Mouse (Mus musculus) monocyte, adult 2 months (primary cell): Measurements from ENCODE around the gene Gfod2.

ENCODE experiments used
- DNase-seq, 2 experiments: peaks; one replicate each; pipeline ENCODE4 v3.0.0; 2022; ENCODE audit warnings: low spot score in 2 of 2, low read depth in 1 of 2

Gene Gfod2

GRCm38 (mm10) chr8:105758277-105759108, at the start of gene Gfod2:
Gfod2 (minus strand) TSS chr8:105758664.
- DNase-seq = peak; percentile 67 to 87

DNA sequence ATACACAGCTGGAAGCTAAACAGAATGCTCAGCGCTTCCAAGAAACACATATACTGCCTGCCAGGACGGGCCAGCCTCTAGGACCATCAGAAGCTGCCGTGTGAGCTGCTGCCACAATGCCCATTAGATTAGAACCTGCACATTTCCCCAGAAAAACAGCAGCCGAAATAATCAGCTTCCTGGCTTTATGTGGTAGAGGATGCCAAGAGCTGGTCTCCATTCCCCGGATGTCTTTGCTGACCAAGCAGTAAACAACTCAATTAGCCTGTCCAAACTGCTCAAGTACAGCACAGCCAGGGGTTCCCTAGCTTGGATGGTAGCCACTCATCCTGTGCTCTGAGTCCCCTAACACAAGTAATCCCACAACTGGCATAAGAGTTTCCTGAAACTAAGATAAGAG, 49.3 kb upstream of the Gfod2 start:
- no peak for DNase-seq

DNA sequence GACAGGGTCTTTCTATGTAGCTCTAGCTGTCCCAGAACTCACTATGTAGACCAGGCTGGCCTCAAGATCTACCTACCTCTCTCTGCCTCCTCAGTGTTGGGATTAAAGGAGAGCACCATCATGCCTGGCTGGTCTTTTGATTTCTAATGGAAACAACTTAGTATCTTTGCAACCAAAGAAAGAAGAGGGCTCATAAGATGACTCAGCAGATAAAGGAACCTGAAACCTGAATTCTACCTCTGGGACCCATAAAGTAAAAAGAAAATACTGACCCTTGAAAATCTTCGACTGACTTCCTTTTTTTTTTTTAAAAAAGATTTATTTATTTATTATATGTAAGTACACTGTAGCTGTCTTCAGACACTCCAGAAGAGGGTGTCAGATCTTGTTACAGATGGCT, 47.5 kb upstream of the Gfod2 start:
- DNase-seq = no peak

- DNase-seq = no peak
Observed at GRCm38 (mm10) chr8:105805346-105805745, 46.9 kb upstream of the Gfod2 start.

- no peak for DNase-seq
Observed at GRCm38 (mm10) chr8:105804797-105805196, 46.3 kb upstream of the Gfod2 start.

DNA sequence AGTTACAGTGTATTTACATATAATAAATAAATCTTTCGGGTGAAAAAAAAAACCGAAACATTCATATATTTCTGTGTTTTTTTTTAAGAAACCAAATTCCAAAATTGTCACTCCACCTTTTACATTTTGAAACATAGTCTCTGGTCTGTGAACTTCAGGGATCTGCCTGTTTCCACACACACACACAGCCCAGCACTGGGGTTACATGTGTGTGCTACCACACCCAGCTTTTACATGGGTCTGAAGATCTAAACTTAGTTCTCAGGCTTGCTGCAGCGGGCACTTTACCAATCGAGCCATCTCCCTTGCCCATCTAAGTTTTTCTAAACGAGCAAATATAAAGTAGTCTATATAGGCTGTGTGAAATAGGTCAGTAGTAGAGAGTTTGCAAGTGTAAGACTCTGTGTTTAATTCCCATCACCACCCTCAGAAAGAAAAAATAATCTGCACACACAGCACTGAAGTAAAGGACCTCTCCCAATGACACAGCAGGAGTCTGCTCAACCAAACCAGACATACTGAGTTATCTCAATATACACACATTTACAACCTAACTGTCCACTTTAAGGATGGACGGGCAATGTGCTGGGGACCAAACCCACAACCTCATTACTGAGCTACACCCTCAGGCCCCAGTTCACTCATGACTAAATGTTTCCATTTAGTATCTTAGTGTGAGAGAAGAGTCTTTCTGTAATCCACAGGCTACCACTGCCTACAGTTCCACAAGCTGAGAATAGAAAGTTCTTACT, 42.9 kb upstream of the Gfod2 start:
- DNase-seq = no peak

GRCm38 (mm10) chr8:105799091-105799812, 40.8 kb upstream of the Gfod2 start:
- DNase-seq = no peak

- no peak for DNase-seq
Observed at GRCm38 (mm10) chr8:105798408-105798807, 39.9 kb upstream of the Gfod2 start.

DNA sequence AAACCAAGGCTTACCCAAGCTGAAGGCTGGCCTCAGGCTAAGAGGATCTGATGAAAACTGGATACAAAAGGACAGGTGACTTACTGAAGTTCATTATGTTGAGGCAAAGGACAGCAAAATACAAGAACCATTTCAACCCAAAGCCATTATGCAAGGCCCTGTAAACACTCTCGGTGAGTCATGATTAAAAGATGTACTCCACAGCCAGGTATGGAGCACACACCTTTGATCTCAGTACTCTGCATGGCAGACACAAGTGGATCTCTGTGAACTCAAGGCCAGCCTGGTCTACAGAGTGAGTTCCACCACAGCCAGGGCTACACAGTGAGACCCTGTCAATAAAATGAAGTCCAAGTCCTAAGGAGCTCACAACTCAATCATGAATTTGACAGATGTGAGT, 37.3 kb upstream of the Gfod2 start:
- no peak for DNase-seq

- DNase-seq = no peak
Observed at GRCm38 (mm10) chr8:105794009-105794598, 35.6 kb upstream of the Gfod2 start.

DNA sequence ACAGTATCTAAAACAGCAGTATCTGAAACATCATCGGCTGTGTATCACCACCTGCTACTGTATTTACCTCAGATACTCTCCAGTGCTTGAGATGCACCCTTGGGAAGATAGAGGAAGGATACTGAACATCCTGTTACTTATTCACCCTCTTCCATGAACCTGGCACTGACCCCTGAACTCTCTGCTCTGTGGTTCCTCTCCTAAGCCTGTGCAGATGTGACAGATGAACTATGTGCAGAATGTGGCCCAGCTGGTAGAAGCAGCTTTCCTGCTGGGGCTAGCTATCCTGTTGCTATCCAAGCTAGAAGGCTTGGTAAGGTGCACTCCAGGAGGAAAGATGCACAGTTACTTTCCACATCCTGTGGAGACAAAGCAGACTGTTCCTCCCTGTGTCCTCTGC, 34.9 kb upstream of the Gfod2 start:
- DNase-seq = no peak

GRCm38 (mm10) chr8:105789626-105790025, 31.2 kb upstream of the Gfod2 start:
- no peak for DNase-seq

GRCm38 (mm10) chr8:105788927-105789326, 30.5 kb upstream of the Gfod2 start:
- no peak for DNase-seq

DNA sequence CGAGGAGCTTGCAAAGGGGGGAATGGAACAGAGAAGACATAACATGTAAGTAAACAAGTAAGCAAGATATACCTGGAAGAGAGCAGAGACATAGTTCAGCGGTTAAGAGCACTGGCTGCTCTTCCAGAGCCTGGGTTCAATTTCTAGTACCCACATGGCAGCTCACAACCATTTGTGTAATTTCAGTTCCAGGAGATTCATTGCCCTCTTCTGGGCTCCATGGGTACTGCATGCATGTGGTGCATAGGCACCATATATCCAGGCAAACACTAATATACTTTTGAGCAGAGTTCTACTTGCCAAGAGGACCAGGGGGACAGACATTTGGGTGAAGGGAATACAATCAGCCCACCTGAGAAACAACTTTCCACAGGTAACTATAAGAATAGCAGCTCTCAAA, 29.8 kb upstream of the Gfod2 start:
- DNase-seq = peak; percentile 10 to 46

DNA sequence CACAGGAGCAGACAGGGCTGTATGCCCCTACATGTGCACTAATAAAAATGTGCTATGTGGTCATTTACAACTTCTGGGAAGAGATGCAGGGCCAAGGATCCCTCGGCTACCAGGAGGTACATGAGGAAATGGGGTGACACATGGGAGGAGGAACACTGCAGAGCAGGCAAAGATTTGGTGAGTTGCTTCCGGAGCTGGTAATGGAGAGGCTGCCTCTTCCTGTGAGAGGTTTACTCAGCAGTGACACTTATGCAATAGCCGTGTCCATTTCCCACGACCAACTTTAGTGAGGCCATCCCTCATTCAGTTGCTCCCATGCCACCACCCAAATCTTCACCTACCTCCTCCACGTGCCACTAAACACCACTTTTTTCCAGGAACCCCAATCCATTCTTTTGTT, 21.8 kb upstream of the Gfod2 start:
- no peak for DNase-seq

- no peak for DNase-seq
Observed at GRCm38 (mm10) chr8:105777833-105778232, 19.4 kb upstream of the Gfod2 start.

GRCm38 (mm10) chr8:105774498-105774897, 16.0 kb upstream of the Gfod2 start:
- no peak for DNase-seq

- DNase-seq = no peak
Observed at GRCm38 (mm10) chr8:105773441-105773861, 15.0 kb upstream of the Gfod2 start.

DNA sequence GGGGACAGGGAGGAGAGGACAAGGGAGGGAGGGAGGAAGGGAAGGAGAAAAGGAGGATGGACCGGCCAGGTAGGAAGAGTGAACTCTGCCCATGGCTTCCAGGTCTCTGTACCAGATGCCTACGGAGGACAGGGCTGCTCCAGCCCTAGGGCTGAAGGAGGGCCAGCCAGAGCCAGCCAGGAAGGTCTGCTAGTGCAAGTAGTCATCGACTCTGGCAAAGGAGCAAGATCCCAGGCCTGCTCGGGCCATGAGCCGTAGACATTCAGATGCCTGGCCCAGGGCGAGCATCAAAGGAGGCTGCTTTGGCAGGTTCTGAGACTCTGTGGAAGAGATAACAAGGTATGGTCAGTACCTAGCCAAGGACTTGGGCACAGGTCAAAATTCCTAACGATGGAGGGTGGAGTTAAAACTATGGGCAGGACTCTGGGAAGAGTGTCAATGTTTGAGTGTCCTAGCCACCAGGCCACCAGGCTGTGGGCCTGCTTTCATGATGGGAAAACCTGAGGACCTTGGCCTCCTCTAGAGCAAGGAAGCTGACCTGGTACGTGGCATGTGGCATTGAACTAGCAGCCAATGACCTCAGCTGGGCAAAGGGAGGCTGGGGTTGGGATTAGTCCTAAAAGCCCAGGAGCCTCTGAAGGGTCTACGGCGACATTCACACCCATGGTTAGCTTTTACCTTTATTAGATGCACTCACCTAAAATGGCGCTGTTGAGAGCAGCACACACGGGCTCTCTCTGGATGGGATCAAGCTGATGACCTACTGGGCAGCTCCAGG, 13.1 kb upstream of the Gfod2 start:
- no peak for DNase-seq

- DNase-seq = no peak
Observed at GRCm38 (mm10) chr8:105770609-105771008, 12.1 kb upstream of the Gfod2 start.
